Mouse (Mus musculus): ENCODE measurements around the gene Eif4a2.
"Not testable (repeated sequence)": the region's sequence is repeated elsewhere in the genome, so short reads cannot be mapped to it uniquely, and the experiment has no call there.

- TF ChIP-seq CTCF, EP300 (IDR thresholded peaks at IDR 0.05; ENCODE audit: low read depth): not testable (repeated sequence)
Observed at GRCm38 (mm10) chr16:23077516-23077915, 29.7 kb upstream of the Eif4a2 start.
